Mouse (Mus musculus): ENCODE results near the gene Hras.

DNA sequence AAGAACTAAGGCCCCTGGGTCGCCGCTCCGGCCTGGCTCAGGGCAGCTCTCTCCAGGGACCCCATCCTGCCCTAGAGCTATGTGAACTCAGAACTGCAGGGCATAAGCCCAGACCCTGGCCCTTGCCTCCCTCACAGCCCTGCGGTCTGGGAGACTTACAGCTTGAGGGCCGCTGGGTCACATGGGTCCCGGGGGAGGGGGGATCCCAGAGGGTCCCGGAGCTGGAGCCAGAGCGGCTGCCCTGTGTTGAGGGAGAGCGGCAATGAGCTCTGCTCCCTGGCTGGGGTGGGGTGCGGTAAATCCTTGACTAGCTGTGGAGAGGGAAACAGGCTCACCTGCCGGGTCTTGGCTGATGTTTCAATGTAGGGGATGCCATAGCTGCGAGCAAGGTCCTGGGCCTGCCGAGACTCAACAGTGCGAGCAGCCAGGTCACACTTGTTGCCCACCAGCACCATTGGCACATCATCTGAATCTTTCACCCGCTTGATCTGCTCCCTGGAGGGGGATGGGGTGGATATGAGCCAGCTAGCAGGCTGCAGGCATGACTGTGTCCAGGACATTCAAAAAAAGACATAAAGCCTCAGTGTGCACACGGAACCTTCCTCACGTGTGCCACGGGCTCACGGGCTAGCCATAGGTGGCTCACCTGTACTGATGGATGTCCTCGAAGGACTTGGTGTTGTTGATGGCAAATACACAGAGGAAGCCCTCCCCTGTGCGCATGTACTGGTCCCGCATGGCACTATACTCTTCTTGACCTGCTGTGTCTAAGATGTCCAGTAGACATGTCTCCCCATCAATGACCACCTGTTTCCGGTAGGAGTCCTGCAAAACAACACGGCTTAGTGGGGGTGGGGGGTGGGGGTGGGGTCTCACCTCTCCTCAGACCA, 1.8 kb downstream of the Hras start:
- TF ChIP-seq POLR2A (IDR thresholded peaks at IDR 0.05; ENCODE audit: low read depth, low read length): no peak
- TF ChIP-seq CTCF (IDR thresholded peaks at IDR 0.05; ENCODE audit: borderline replicate concordance, insufficient read depth, low read length): no peak
